8 mouse cellular contexts compared by ENCODE assay signal in genomic region chr3:120192439-120193326, GRCm38 (mm10).
DNase-seq lines count a peak whose midpoint lies in the region; ATAC-seq and TF ChIP-seq lines count a peak whose summit lies in the region.

No protein-coding gene starts in this region.

- peak; percentile 73; the same call in 1 of the 2 replicates for ATAC-seq in kidney, embryonic 14.5 days (ENCODE audit: low FRiP score, low TSS enrichment)
- ATAC-seq in midbrain, postnatal 0 days (ENCODE audit: low FRiP score) = peak; percentile 54

- peak; percentile 93 for TF ChIP-seq CTCF in midbrain, postnatal 0 days (IDR thresholded peaks at IDR 0.05)

- H3K27me3 ChIP-seq in kidney, embryonic 14.5 days (ENCODE audit: control insufficient read depth, insufficient read depth, low read length) = no peaks in the 10 kb centered on the region
- no peaks in the 10 kb centered on the region for H3K27me3 ChIP-seq in midbrain, postnatal 0 days (ENCODE audit: insufficient read depth, low read length)

- H3K4me1 ChIP-seq in kidney, embryonic 14.5 days (ENCODE audit: control insufficient read depth, insufficient read depth, low read length) = no peaks in the 10 kb centered on the region
- no peaks in the 10 kb centered on the region for H3K4me1 ChIP-seq in midbrain, postnatal 0 days (ENCODE audit: insufficient read depth, low read length)

- no peak overlapping the region for H3K4me3 ChIP-seq in kidney, embryonic 14.5 days (ENCODE audit: low read length)
- no peak overlapping the region for H3K4me3 ChIP-seq in midbrain, postnatal 0 days (ENCODE audit: low read depth, low read length)

- H3K9ac ChIP-seq in kidney, embryonic 14.5 days (ENCODE audit: low read depth, low read length) = no peak overlapping the region
- no peak overlapping the region for H3K9ac ChIP-seq in midbrain, postnatal 0 days (replicated peaks; ENCODE audit: low read length, poor library complexity, severe bottlenecking)

- H3K27ac ChIP-seq in kidney, embryonic 14.5 days (ENCODE audit: low read depth, low read length) = no peak overlapping the region
- no peak overlapping the region for H3K27ac ChIP-seq in midbrain, postnatal 0 days (ENCODE audit: low read depth, low read length)

- 0 out of 2 replicates have a peak overlapping the region, but pooled peaks have one; percentile 23 for H3K4me2 ChIP-seq in kidney, embryonic 14.5 days (replicated peaks; ENCODE audit: low read depth, low read length)
- peak overlapping the region; percentile 32 for H3K4me2 ChIP-seq in midbrain, postnatal 0 days (ENCODE audit: low read depth, low read length, poor library complexity, severe bottlenecking)

- DNase-seq in gastrocnemius, adult 18-20 months (ENCODE audit: low spot score) = peak; percentile 24
- no peak for DNase-seq in gastrocnemius, adult 8-10 months (ENCODE audit: low spot score in 2 of 2)
- peak; percentile 73 to 82 for DNase-seq in cerebellum, postnatal 25 days
- DNase-seq in gastrocnemius, postnatal 10 days = peak; percentile 40
- DNase-seq in left cerebral cortex, postnatal 4 days = peak; percentile 70
- DNase-seq in midbrain, postnatal 0 days (ENCODE audit: low spot score) = peak; percentile 88
- peak; percentile 18 for DNase-seq in yolk sac, embryonic 10.5 days (ENCODE audit: low spot score)

- H3K36me3 ChIP-seq in kidney, embryonic 14.5 days (ENCODE audit: control insufficient read depth, insufficient read depth, low read length) = no peaks in the 10 kb centered on the region
- H3K36me3 ChIP-seq in midbrain, postnatal 0 days (ENCODE audit: insufficient read depth, low read length) = no peaks in the 10 kb centered on the region

- intact Hi-C loops in left cerebral cortex, postnatal 4 days (cut with DNase I) = loop anchor here (5.0 kb wide), 1 partner anchor 1765 kb away; no protein-coding TSS in a partner anchor

- 35% methylated on average over 15 of the region's 15 CpGs for WGBS in kidney, embryonic 14.5 days
- WGBS in midbrain, postnatal 0 days = 26% methylated on average over 15 of the region's 15 CpGs

- H3K9me3 ChIP-seq in kidney, embryonic 14.5 days (ENCODE audit: control insufficient read depth, low read length) = no peaks in the 10 kb centered on the region
- H3K9me3 ChIP-seq in midbrain, postnatal 0 days (ENCODE audit: low read length) = no peaks in the 10 kb centered on the region

Comparison
In these comparisons a context has a peak if more than half of its experiments do, and no peak if none do; other contexts are left out.
1. DNase-seq: peak in gastrocnemius, adult 18-20 months (single experiment), cerebellum, postnatal 25 days (2 of 2), gastrocnemius, postnatal 10 days (single experiment), left cerebral cortex, postnatal 4 days (single experiment), midbrain, postnatal 0 days (single experiment) and yolk sac, embryonic 10.5 days (single experiment); none in gastrocnemius, adult 8-10 months (0 of 2).